Mouse (Mus musculus): ENCODE measurements around the gene Map6.

GRCm38 (mm10) chr7:99236888-99237660 is 30.2 kb upstream of the Map6 start:
- TF ChIP-seq POLR2A (IDR thresholded peaks at IDR 0.05; ENCODE audit: borderline replicate concordance, extremely low read depth, insufficient read depth, insufficient read length, poor library complexity, severe bottlenecking) (no peak), CTCF (IDR thresholded peaks at IDR 0.05; ENCODE audit: borderline replicate concordance, extremely low read depth, insufficient read depth, insufficient read length) (no peak)
